10 mouse cellular contexts compared by ENCODE assay signal in genomic region chr16:91548586-91548985, GRCm38 (mm10). TPM values are rescaled to one million over a fixed set of nuclear protein-coding genes. Genes with fewer than 3 reads are reported as not detected.
A peak's percentile ranks its signal among the peaks of the same experiment; 100 is the strongest.
DNase-seq lines count a peak whose midpoint lies in the region; ATAC-seq lines count a peak whose summit lies in the region.
"Had no signal": no experiment of that assay in that cellular context is flagged by ENCODE, and none has a peak within 500 bp of the region (broad histone marks: within the 10 kb centered on the region; RNA-seq: fewer than 3 reads in every experiment).

No protein-coding gene starts in this region.

- WGBS in lung, embryonic 16.5 days: 41% methylated on average over 5 of the region's 5 CpGs
- 46% methylated on average over 5 of the region's 5 CpGs for WGBS in embryonic facial prominence, embryonic 14.5 days
- WGBS in intestine, embryonic 15.5 days: 31% methylated on average over 5 of the region's 5 CpGs
- 17% methylated on average over 5 of the region's 5 CpGs for WGBS in neural tube, embryonic 15.5 days

- no peaks in the 10 kb centered on the region for H3K27me3 ChIP-seq in lung, embryonic 16.5 days (ENCODE audit: control insufficient read depth, insufficient read depth, low read depth, low read length)
- H3K27me3 ChIP-seq in embryonic facial prominence, embryonic 14.5 days (replicated peaks; ENCODE audit: control insufficient read depth, insufficient read depth, low read length): no peaks in the 10 kb centered on the region; the same call in 1 of the 2 replicates
- H3K27me3 ChIP-seq in intestine, embryonic 15.5 days (replicated peaks): no peaks in the 10 kb centered on the region
- 0 out of 2 replicates have a peak, but pooled peaks cover under 1% of the 10 kb centered on the region for H3K27me3 ChIP-seq in neural tube, embryonic 15.5 days (replicated peaks)

- H3K4me3 ChIP-seq in lung, embryonic 16.5 days (ENCODE audit: low read length): peak overlapping the region; percentile 30
- H3K4me3 ChIP-seq in embryonic facial prominence, embryonic 14.5 days (ENCODE audit: low read depth, low read length): peak overlapping the region; percentile 95
- peak overlapping the region; percentile 26 for H3K4me3 ChIP-seq in intestine, embryonic 15.5 days (replicated peaks)
- H3K4me3 ChIP-seq in neural tube, embryonic 15.5 days (replicated peaks): peak overlapping the region; percentile 29

- no peak for DNase-seq in lung, postnatal 25 days (ENCODE audit: low spot score)
- DNase-seq in embryonic facial prominence, embryonic 14.5 days (ENCODE audit: low spot score): no peak
- DNase-seq in frontal cortex, postnatal 36 days (ENCODE audit: low spot score in 2 of 2): no peak
- DNase-seq in cerebellum, postnatal 36 days: no peak
- no peak for DNase-seq in adrenal gland, adult 18-20 months (ENCODE audit: low spot score in 2 of 2)
- DNase-seq: gastrocnemius, postnatal 14 days; thymus, postnatal 14 days had no signal

- no peaks in the 10 kb centered on the region for H3K36me3 ChIP-seq in lung, embryonic 16.5 days (ENCODE audit: control insufficient read depth, insufficient read depth, low read length)
- H3K36me3 ChIP-seq in embryonic facial prominence, embryonic 14.5 days (ENCODE audit: control insufficient read depth, insufficient read depth, low read length): no peaks in the 10 kb centered on the region
- no peaks in the 10 kb centered on the region for H3K36me3 ChIP-seq in intestine, embryonic 15.5 days
- H3K36me3 ChIP-seq in neural tube, embryonic 15.5 days: no peaks in the 10 kb centered on the region

- H3K4me1 ChIP-seq in lung, embryonic 16.5 days (replicated peaks; ENCODE audit: control insufficient read depth, insufficient read depth, low read length): peaks cover 39% of the 10 kb centered on the region
- peaks cover 26% of the 10 kb centered on the region for H3K4me1 ChIP-seq in embryonic facial prominence, embryonic 14.5 days (ENCODE audit: control insufficient read depth, insufficient read depth, low read length)
- H3K4me1 ChIP-seq in intestine, embryonic 15.5 days (replicated peaks): peaks cover 30% of the 10 kb centered on the region
- H3K4me1 ChIP-seq in neural tube, embryonic 15.5 days: peaks cover 41% of the 10 kb centered on the region

- H3K27ac ChIP-seq in lung, embryonic 16.5 days (ENCODE audit: low read length): peak overlapping the region; percentile 20; the same call in 1 of the 2 replicates
- no peak overlapping the region for H3K27ac ChIP-seq in embryonic facial prominence, embryonic 14.5 days (replicated peaks; ENCODE audit: low read depth, low read length)
- peak overlapping the region; percentile 80 for H3K27ac ChIP-seq in intestine, embryonic 15.5 days
- H3K27ac ChIP-seq in neural tube, embryonic 15.5 days (replicated peaks): no peak overlapping the region

- no peak for ATAC-seq in lung, embryonic 16.5 days (ENCODE audit: low read depth)
- no peak for ATAC-seq in embryonic facial prominence, embryonic 14.5 days (ENCODE audit: low read depth)
- no peak for ATAC-seq in intestine, embryonic 15.5 days
- no peak for ATAC-seq in neural tube, embryonic 15.5 days (ENCODE audit: low FRiP score)

- no peaks in the 10 kb centered on the region for H3K9me3 ChIP-seq in lung, embryonic 16.5 days (ENCODE audit: control insufficient read depth, low read length)
- no peaks in the 10 kb centered on the region for H3K9me3 ChIP-seq in embryonic facial prominence, embryonic 14.5 days (ENCODE audit: control insufficient read depth, low read length)
- H3K9me3 ChIP-seq in intestine, embryonic 15.5 days: no peaks in the 10 kb centered on the region
- no peaks in the 10 kb centered on the region for H3K9me3 ChIP-seq in neural tube, embryonic 15.5 days (replicated peaks)

- peak overlapping the region; percentile 41 for H3K4me2 ChIP-seq in lung, embryonic 16.5 days (ENCODE audit: low read depth, low read length)
- H3K4me2 ChIP-seq in embryonic facial prominence, embryonic 14.5 days (ENCODE audit: low read depth, low read length): peak overlapping the region; percentile 72
- H3K4me2 ChIP-seq in intestine, embryonic 15.5 days (replicated peaks): peak overlapping the region; percentile 74
- peak overlapping the region; percentile 77 for H3K4me2 ChIP-seq in neural tube, embryonic 15.5 days

- no peak overlapping the region for H3K9ac ChIP-seq in lung, embryonic 16.5 days (ENCODE audit: low read length)
- peak overlapping the region; percentile 19; the same call in 1 of the 2 replicates for H3K9ac ChIP-seq in embryonic facial prominence, embryonic 14.5 days (ENCODE audit: low read depth, low read length)
- peak overlapping the region; percentile 14; the same call in 1 of the 2 replicates for H3K9ac ChIP-seq in intestine, embryonic 15.5 days
- H3K9ac ChIP-seq in neural tube, embryonic 15.5 days (replicated peaks): peak overlapping the region; percentile 37

RNA-seq across cellular contexts. Expression of gene Ifngr2, which starts 1.7 kb away (rescaled TPM):
- polyA plus RNA-seq in lung, embryonic 16.5 days (2015; fragmentation: Nextera tagmentation; extraction: Ambion mirVana): 53.7 and 54.1 TPM in 2 replicates
- 51.0 and 55.9 TPM in 2 replicates for polyA plus RNA-seq in embryonic facial prominence, embryonic 14.5 days (2014; fragmentation: Nextera tagmentation; extraction: Ambion mirVana)
- 76.4 and 90.6 TPM in 2 replicates for polyA plus RNA-seq in intestine, embryonic 15.5 days (2015; fragmentation: Nextera tagmentation; extraction: Ambion mirVana)
- polyA plus RNA-seq in neural tube, embryonic 15.5 days (2015; fragmentation: Nextera tagmentation; extraction: Ambion mirVana): 106 and 112 TPM in 2 replicates
- total RNA-seq in adrenal gland, adult 18-20 months (2021): 10 to 100 TPM; 20.2 to 27.6 TPM

RNA-seq across cellular contexts. Expression of gene Tmem50b, which starts 49.0 kb away (rescaled TPM):
- 55.4 and 59.1 TPM in 2 replicates for polyA plus RNA-seq in lung, embryonic 16.5 days (2015; fragmentation: Nextera tagmentation; extraction: Ambion mirVana)
- polyA plus RNA-seq in embryonic facial prominence, embryonic 14.5 days (2014; fragmentation: Nextera tagmentation; extraction: Ambion mirVana): 39.5 and 41.7 TPM in 2 replicates
- 31.7 and 32.2 TPM in 2 replicates for polyA plus RNA-seq in intestine, embryonic 15.5 days (2015; fragmentation: Nextera tagmentation; extraction: Ambion mirVana)
- 102 and 112 TPM in 2 replicates for polyA plus RNA-seq in neural tube, embryonic 15.5 days (2015; fragmentation: Nextera tagmentation; extraction: Ambion mirVana)
- 10 to 100 TPM; 60.2 to 73.8 TPM for total RNA-seq in adrenal gland, adult 18-20 months (2021)

Comparison
In these comparisons a context has a peak if more than half of its experiments do, and no peak if none do; other contexts are left out.
1. H3K27ac ChIP-seq: peak in lung, embryonic 16.5 days (single experiment) and intestine, embryonic 15.5 days (single experiment); none in embryonic facial prominence, embryonic 14.5 days (single experiment) and neural tube, embryonic 15.5 days (single experiment).
2. H3K4me3 ChIP-seq: peak in every context shown above with its lines; median percentile 95 in embryonic facial prominence, embryonic 14.5 days; 30 in lung, embryonic 16.5 days; 29 in neural tube, embryonic 15.5 days; 26 in intestine, embryonic 15.5 days.
3. Peak in every context shown above with its lines, with median percentiles within 50 percentile points of each other: H3K4me2 ChIP-seq.